ENCODE assay signal across 8 mouse cellular contexts in genomic region chr15:12117242-12118092, GRCm38 (mm10). TPM values are rescaled to one million over a fixed set of nuclear protein-coding genes. Genes with fewer than 3 reads are reported as not detected.
DNase-seq lines count a peak whose midpoint lies in the region; ATAC-seq and TF ChIP-seq lines count a peak whose summit lies in the region.

Zfr (plus strand) TSS chr15:12117831.

- peak within 1 kb of the TSS; percentile 88 for H3K4me2 ChIP-seq in heart, embryonic 11.5 days
- H3K4me2 ChIP-seq in kidney, embryonic 16.5 days (replicated peaks; ENCODE audit: low read depth, low read length), result peak within 1 kb of the TSS; percentile 77
- peak within 1 kb of the TSS; percentile 90 for H3K4me2 ChIP-seq in myocyte (ENCODE audit: low read depth)

- peak; percentile 90 to 94 for DNase-seq in B cell, adult 2 months
- DNase-seq in brain, adult 2 months (ENCODE audit: low read depth, low spot score), result peak; percentile 94
- DNase-seq in liver, adult 2 months (ENCODE audit: extremely low read depth, low read depth, low spot score), result peak; percentile 78
- peak; percentile 93 for DNase-seq in splenic B cell, adult 2 months (ENCODE audit: low read depth, low spot score)

- H3K27ac ChIP-seq in heart, embryonic 11.5 days (ENCODE audit: low read depth, low read length), result peak within 1 kb of the TSS; percentile 97
- peak within 1 kb of the TSS; percentile 92 for H3K27ac ChIP-seq in kidney, embryonic 16.5 days (ENCODE audit: low read length)
- peak within 1 kb of the TSS; percentile 90 for H3K27ac ChIP-seq in liver, adult 2 months (replicated peaks; ENCODE audit: insufficient read depth, low read depth, low read length)

- H3ac ChIP-seq in myocyte (ENCODE audit: control insufficient read depth, insufficient read length), result peak within 1 kb of the TSS; percentile 76

- H3K27me3 ChIP-seq in heart, embryonic 11.5 days (ENCODE audit: control insufficient read depth, insufficient read depth, low read length), result no peaks in the 10 kb centered on the region
- H3K27me3 ChIP-seq in kidney, embryonic 16.5 days (ENCODE audit: insufficient read depth, low read length), result no peaks in the 10 kb centered on the region
- H3K27me3 ChIP-seq in liver, adult 2 months (ENCODE audit: control insufficient read depth, insufficient read depth, low read length), result no peaks in the 10 kb centered on the region
- no peaks in the 10 kb centered on the region for H3K27me3 ChIP-seq in myocyte (ENCODE audit: control insufficient read depth, insufficient read depth, insufficient read length)
- H3K27me3 ChIP-seq in splenic B cell, adult 2 months (ENCODE audit: control insufficient read depth, insufficient read depth, low read length, poor library complexity, severe bottlenecking), result no peaks in the 10 kb centered on the region; the same call in 1 of the 2 replicates

- under 1% methylated on average over 54 of the region's 59 CpGs for WGBS in heart, embryonic 11.5 days (ENCODE audit: insufficient replicate concordance)
- under 1% methylated on average over 46 of the region's 59 CpGs for WGBS in kidney, embryonic 16.5 days
- WGBS in liver, adult 2 months, result under 1% methylated on average over 58 of the region's 59 CpGs

- peak within 1 kb of the TSS; percentile 99 for H3K9ac ChIP-seq in heart, embryonic 11.5 days (ENCODE audit: low read depth, low read length)
- H3K9ac ChIP-seq in kidney, embryonic 16.5 days (replicated peaks; ENCODE audit: low read length), result peak within 1 kb of the TSS; percentile 100
- peak within 1 kb of the TSS; percentile 96 for H3K9ac ChIP-seq in liver, adult 2 months (ENCODE audit: low read depth, low read length)

- H3K36me3 ChIP-seq in heart, embryonic 11.5 days (ENCODE audit: control insufficient read depth, insufficient read depth, low read length), result no peaks in the 10 kb centered on the region
- no peaks in the 10 kb centered on the region for H3K36me3 ChIP-seq in kidney, embryonic 16.5 days (ENCODE audit: insufficient read depth, low read length)
- H3K36me3 ChIP-seq in liver, adult 2 months (ENCODE audit: control insufficient read depth, insufficient read depth, low read length), result no peaks in the 10 kb centered on the region; the same call in 1 of the 2 replicates
- peaks cover 11% of the 10 kb centered on the region for H3K36me3 ChIP-seq in myocyte (ENCODE audit: control insufficient read depth, insufficient read depth)
- H3K36me3 ChIP-seq in splenic B cell, adult 2 months (ENCODE audit: control insufficient read depth, insufficient read depth, low read length, poor library complexity, severe bottlenecking), result no peaks in the 10 kb centered on the region

- peaks cover 17% of the 10 kb centered on the region; the same call in 1 of the 2 replicates for H3K79me2 ChIP-seq in liver, adult 2 months (ENCODE audit: control insufficient read depth, insufficient read depth, low read length)
- peaks cover 43% of the 10 kb centered on the region for H3K79me2 ChIP-seq in myocyte (ENCODE audit: control insufficient read depth, insufficient read depth)

- peaks cover 9% of the 10 kb centered on the region for H3K4me1 ChIP-seq in heart, embryonic 11.5 days (ENCODE audit: control insufficient read depth, insufficient read depth, low read length)
- peaks cover 6% of the 10 kb centered on the region for H3K4me1 ChIP-seq in kidney, embryonic 16.5 days (ENCODE audit: insufficient read depth, low read length)
- peaks cover 6% of the 10 kb centered on the region; the same call in 1 of the 2 replicates for H3K4me1 ChIP-seq in liver, adult 2 months (ENCODE audit: control insufficient read depth, insufficient read depth, low read length)

- H3K9me3 ChIP-seq in heart, embryonic 11.5 days (replicated peaks; ENCODE audit: control insufficient read depth, low read length), result no peaks in the 10 kb centered on the region
- no peaks in the 10 kb centered on the region for H3K9me3 ChIP-seq in kidney, embryonic 16.5 days (ENCODE audit: low read length)

- peak within 1 kb of the TSS; percentile 99 for H3K4me3 ChIP-seq in heart, embryonic 11.5 days (ENCODE audit: low read depth, low read length)
- peak within 1 kb of the TSS; percentile 95 for H3K4me3 ChIP-seq in kidney, embryonic 16.5 days (ENCODE audit: low read length)
- peak within 1 kb of the TSS; percentile 96 for H3K4me3 ChIP-seq in liver, adult 2 months (ENCODE audit: insufficient read depth, low read depth, low read length)
- H3K4me3 ChIP-seq in myocyte, result peak within 1 kb of the TSS; percentile 46

- peak; percentile 84 for TF ChIP-seq POLR2A in liver, adult 2 months (IDR thresholded peaks at IDR 0.05; ENCODE audit: extremely low read depth, insufficient read depth, low read length)
- peak; percentile 86 for TF ChIP-seq POLR2A in myocyte (IDR thresholded peaks at IDR 0.05; ENCODE audit: insufficient read length, low read depth)

- ATAC-seq in erythroblast, adult 5-6 weeks (replicated peaks; ENCODE audit: low FRiP score, poor library complexity, severe bottlenecking), result peak; percentile 91
- ATAC-seq in heart, embryonic 11.5 days (replicated peaks; ENCODE audit: insufficient number of reproducible peaks, low FRiP score, low TSS enrichment), result peak; percentile 90
- peak; percentile 94 for ATAC-seq in kidney, embryonic 16.5 days (ENCODE audit: low FRiP score, low TSS enrichment)

- TF ChIP-seq CTCF in liver, adult 2 months (IDR thresholded peaks at IDR 0.05; ENCODE audit: low read depth, low read length), result no peak

TF ChIP-seq in myocyte, 11 proteins besides CTCF, POLR2A, EP300 and RAD21:
- TF ChIP-seq POLR2AphosphoS2 (IDR thresholded peaks at IDR 0.05; ENCODE audit: insufficient read length, low read depth) (peak; percentile 82), USF1 (IDR thresholded peaks at IDR 0.05; ENCODE audit: low read depth) (peak; percentile 54), SRF (IDR thresholded peaks at IDR 0.05; ENCODE audit: control insufficient read depth, insufficient read length, low read depth) (peak; percentile 33), E2F4 (IDR thresholded peaks at IDR 0.05; ENCODE audit: insufficient read depth) (no peak)

RNA-seq across cellular contexts. Expression of gene Zfr, which starts in this region (rescaled TPM):
- total RNA-seq in erythroblast, adult 5-6 weeks (2015; ENCODE audit: low replicate concordance), result 45.6 and 46.5 TPM in 2 replicates
- total RNA-seq in erythroblast, adult 5-6 weeks (2017; ENCODE audit: low replicate concordance), result 27.8 and 32.2 TPM in 2 replicates
- 113 and 118 TPM in 2 replicates for polyA plus RNA-seq in heart, embryonic 11.5 days (2014; fragmentation: Nextera tagmentation; extraction: Ambion mirVana)
- 101 and 108 TPM in 2 replicates for polyA plus RNA-seq in kidney, embryonic 16.5 days (2015; fragmentation: Nextera tagmentation; extraction: Ambion mirVana)
- 34.2 and 36.7 TPM in 2 replicates for total RNA-seq in liver, adult 2 months (2014; rRNA removed)
- 46.2 and 61.6 TPM in 2 replicates for polyA plus RNA-seq in liver, adult 2 months (2012; rRNA removed)
- 35.9 TPM for polyA plus RNA-seq in myocyte (2012; fragmentation: generic; extraction: Trizol)

Comparison
In these comparisons a context has a peak if more than half of its experiments do, and no peak if none do; other contexts are left out.
1. Peak in every context shown above with its lines: DNase-seq, ATAC-seq, H3K4me3 ChIP-seq and H3K27ac ChIP-seq.
2. H3K4me3 ChIP-seq: peak in every context shown above with its lines; median percentile 99 in heart, embryonic 11.5 days; 96 in liver, adult 2 months; 95 in kidney, embryonic 16.5 days; 46 in myocyte.